Mouse (Mus musculus) liver, embryonic 15.5 days (tissue): Measurements from ENCODE around the gene Dnah8. TPM values are rescaled to one million over a fixed set of nuclear protein-coding genes. Genes with fewer than 3 reads are reported as not detected.
"Not testable (repeated sequence)": the region's sequence is repeated elsewhere in the genome, so short reads cannot be mapped to it uniquely, and the experiment has no call there.

Source experiments
- ATAC-seq: fragments of 200-750 bp; cut with Nextera tagmentation; 2 replicates; pipeline ENCODE4 v1.8.0; 2017; ENCODE audit warnings: moderate number of reproducible peaks, mild to moderate bottlenecking, moderate library complexity; ENCODE audit not compliant: insufficient read depth
- H3K27ac ChIP-seq: fragments of 300-500 bp; sonication (generic); replicated peaks from 2 replicates; pipeline ENCODE4 v1.5.1; 2015; ENCODE audit warnings: mild to moderate bottlenecking, inconsistent platforms
- H3K27me3 ChIP-seq: fragments of 300-500 bp; sonication (generic); 2 replicates; pipeline ENCODE4 v1.6.1; 2015; ENCODE audit warnings: mild to moderate bottlenecking, inconsistent platforms
- H3K36me3 ChIP-seq: fragments of 300-500 bp; sonication (generic); replicated peaks from 2 replicates; pipeline ENCODE4 v1.6.1; 2015; ENCODE audit warnings: moderate library complexity, mild to moderate bottlenecking, inconsistent platforms
- H3K4me1 ChIP-seq: fragments of 300-500 bp; sonication (generic); replicated peaks from 2 replicates; pipeline ENCODE4 v1.6.1; 2015; ENCODE audit warnings: inconsistent platforms
- H3K4me2 ChIP-seq: fragments of 300-500 bp; sonication (generic); 2 replicates; pipeline ENCODE4 v1.6.1; 2015; ENCODE audit warnings: moderate library complexity, mild to moderate bottlenecking, inconsistent platforms
- H3K4me3 ChIP-seq: fragments of 300-500 bp; sonication (generic); replicated peaks from 2 replicates; pipeline ENCODE4 v1.5.1; 2015; ENCODE audit warnings: mild to moderate bottlenecking, inconsistent platforms
- H3K9ac ChIP-seq: fragments of 300-500 bp; sonication (generic); 2 replicates; pipeline ENCODE4 v1.6.1; 2015; ENCODE audit warnings: moderate library complexity, mild to moderate bottlenecking, inconsistent platforms
- H3K9me3 ChIP-seq: fragments of 300-500 bp; sonication (generic); replicated peaks from 2 replicates; pipeline ENCODE4 v1.6.1; 2016; ENCODE audit warnings: inconsistent platforms
- WGBS: fragments of 180-500 bp; shearing (Covaris S2); methylation state at CpG from one replicate; pipeline ENCODE4 v1.1.7; 2015; ENCODE audit warnings: mixed read lengths; ENCODE audit not compliant: insufficient replicate concordance; 5-methylcytosine and 5-hydroxymethylcytosine counted together
- polyA plus RNA-seq: library from polyadenylated mRNA; unstranded; fragments of >200 nt; fragmentation: Nextera tagmentation; extraction: Ambion mirVana; gene quantifications from 2 replicates; pipeline ENCODE4 v1.2.1, GENCODE M21; 2015

Gene Dnah8
- polyA plus RNA-seq: 1.1 and 1.4 TPM in 2 replicates

DNA sequence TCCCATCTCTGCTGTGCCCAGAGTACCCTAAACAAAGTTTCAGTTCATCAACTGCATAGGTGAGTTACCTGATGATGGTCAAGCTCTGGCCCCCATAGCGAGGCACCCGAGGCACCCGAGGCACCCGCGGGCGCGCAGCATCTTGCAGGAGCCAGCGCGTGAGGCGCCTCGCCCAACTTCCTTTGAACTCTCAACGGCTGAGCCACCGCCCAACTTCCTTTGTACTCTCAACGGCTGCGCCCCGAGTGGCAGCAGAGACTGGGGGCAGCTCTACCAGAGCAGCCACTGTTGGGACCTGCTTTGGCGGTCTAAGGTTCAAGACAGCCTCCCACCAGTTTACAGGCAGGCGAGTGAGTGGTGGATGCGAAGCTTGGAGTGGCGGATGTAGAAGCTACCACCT, at the start of gene Dnah8:
Gene Dnah8, plus strand, starts transcription at position 223 of the 400 bp plus-strand sequence.
- not testable (repeated sequence) for H3K27me3 ChIP-seq, H3K4me2 ChIP-seq, H3K4me1 ChIP-seq, H3K36me3 ChIP-seq, H3K9ac ChIP-seq, H3K27ac ChIP-seq, H3K9me3 ChIP-seq, H3K4me3 ChIP-seq
- no CpG with 5 or more reads among the region's 20 CpGs for WGBS
- peak; percentile 49; the same call in 1 of the 2 replicates for ATAC-seq

GRCm38 (mm10) chr17:30574783-30575075, 49.4 kb upstream of the Dnah8 start:
- peak overlapping the region; percentile 95 for H3K4me2 ChIP-seq
- H3K36me3 ChIP-seq: no peaks in the 10 kb centered on the region
- no peak overlapping the region for H3K9ac ChIP-seq
- peak overlapping the region; percentile 74 for H3K4me3 ChIP-seq
- H3K4me1 ChIP-seq: peaks cover 42% of the 10 kb centered on the region
- no peak for ATAC-seq
- 21% methylated on average over 8 of the region's 8 CpGs for WGBS
- H3K27ac ChIP-seq: peak overlapping the region; percentile 81
- no peaks in the 10 kb centered on the region for H3K27me3 ChIP-seq
- no peaks in the 10 kb centered on the region for H3K9me3 ChIP-seq

- no peak for ATAC-seq
- no peaks in the 10 kb centered on the region for H3K9me3 ChIP-seq
- no peaks in the 10 kb centered on the region for H3K36me3 ChIP-seq
- H3K4me2 ChIP-seq: peak overlapping the region; percentile 95
- peak overlapping the region; percentile 75 for H3K9ac ChIP-seq
- peak overlapping the region; percentile 81 for H3K27ac ChIP-seq
- no peaks in the 10 kb centered on the region for H3K27me3 ChIP-seq
- peaks cover 36% of the 10 kb centered on the region for H3K4me1 ChIP-seq
- H3K4me3 ChIP-seq: peak overlapping the region; percentile 74
- WGBS: 3% methylated on average over 35 of the region's 35 CpGs
Observed at GRCm38 (mm10) chr17:30575121-30575904, 48.8 kb upstream of the Dnah8 start.

- WGBS: under 1% methylated on average over 91 of the region's 94 CpGs
- H3K9me3 ChIP-seq: no peaks in the 10 kb centered on the region
- H3K9ac ChIP-seq: peak within 1 kb of the TSS; percentile 75
- H3K4me1 ChIP-seq: peaks cover 29% of the 10 kb centered on the region
- peak within 1 kb of the TSS; percentile 81 for H3K27ac ChIP-seq
- peak within 1 kb of the TSS; percentile 74 for H3K4me3 ChIP-seq
- peak; percentile 88 for ATAC-seq
- H3K36me3 ChIP-seq: no peaks in the 10 kb centered on the region
- no peaks in the 10 kb centered on the region for H3K27me3 ChIP-seq
- H3K4me2 ChIP-seq: peak within 1 kb of the TSS; percentile 95
Observed at GRCm38 (mm10) chr17:30575941-30576773, 48.0 kb upstream of the Dnah8 start, which contains the start of gene Btbd9. TSS of gene Btbd9 (minus strand) at chr17:30576488.

- Histone ChIP-seq H3K4me1 (peaks cover 29% of the 10 kb centered on the region), H3K36me3 (no peaks in the 10 kb centered on the region), H3K27me3 (no peaks in the 10 kb centered on the region), H3K9me3 (no peaks in the 10 kb centered on the region), H3K27ac (no peak overlapping the region), H3K4me2 (peak overlapping the region; percentile 95), H3K4me3 (peak overlapping the region; percentile 74), H3K9ac (peak overlapping the region; percentile 75)
- ATAC-seq: no peak
- WGBS: 54% methylated on average over 12 of the region's 12 CpGs
Observed at GRCm38 (mm10) chr17:30576946-30577345, 47.2 kb upstream of the Dnah8 start.

- 49% methylated on average over 1 of the region's 1 CpGs for WGBS
- H3K4me3 ChIP-seq: no peak overlapping the region
- ATAC-seq: no peak
- no peaks in the 10 kb centered on the region for H3K36me3 ChIP-seq
- peaks cover 9% of the 10 kb centered on the region for H3K4me1 ChIP-seq
- H3K27me3 ChIP-seq: no peaks in the 10 kb centered on the region
- H3K9ac ChIP-seq: no peak overlapping the region
- H3K27ac ChIP-seq: no peak overlapping the region
- no peak overlapping the region for H3K4me2 ChIP-seq
- no peaks in the 10 kb centered on the region for H3K9me3 ChIP-seq
Observed at GRCm38 (mm10) chr17:30580781-30581180, 43.4 kb upstream of the Dnah8 start.

- Histone ChIP-seq H3K4me1 (peaks cover 9% of the 10 kb centered on the region), H3K9ac (no peak overlapping the region), H3K27ac (no peak overlapping the region), H3K4me2 (no peak overlapping the region), H3K9me3 (no peaks in the 10 kb centered on the region), H3K4me3 (no peak overlapping the region), H3K36me3 (no peaks in the 10 kb centered on the region), H3K27me3 (no peaks in the 10 kb centered on the region)
- WGBS: 81% methylated on average over 6 of the region's 6 CpGs
- ATAC-seq: no peak
Observed at GRCm38 (mm10) chr17:30581201-30581600, 43.0 kb upstream of the Dnah8 start.

GRCm38 (mm10) chr17:30582313-30582712, 41.8 kb upstream of the Dnah8 start:
- ATAC-seq: no peak
- no peak overlapping the region for H3K4me2 ChIP-seq
- no peak overlapping the region for H3K9ac ChIP-seq
- WGBS: 62% methylated on average over 3 of the region's 3 CpGs
- H3K27me3 ChIP-seq: no peaks in the 10 kb centered on the region
- H3K36me3 ChIP-seq: no peaks in the 10 kb centered on the region
- no peaks in the 10 kb centered on the region for H3K9me3 ChIP-seq
- no peak overlapping the region for H3K27ac ChIP-seq
- no peak overlapping the region for H3K4me3 ChIP-seq
- no peaks in the 10 kb centered on the region; the same call in 1 of the 2 replicates for H3K4me1 ChIP-seq

DNA sequence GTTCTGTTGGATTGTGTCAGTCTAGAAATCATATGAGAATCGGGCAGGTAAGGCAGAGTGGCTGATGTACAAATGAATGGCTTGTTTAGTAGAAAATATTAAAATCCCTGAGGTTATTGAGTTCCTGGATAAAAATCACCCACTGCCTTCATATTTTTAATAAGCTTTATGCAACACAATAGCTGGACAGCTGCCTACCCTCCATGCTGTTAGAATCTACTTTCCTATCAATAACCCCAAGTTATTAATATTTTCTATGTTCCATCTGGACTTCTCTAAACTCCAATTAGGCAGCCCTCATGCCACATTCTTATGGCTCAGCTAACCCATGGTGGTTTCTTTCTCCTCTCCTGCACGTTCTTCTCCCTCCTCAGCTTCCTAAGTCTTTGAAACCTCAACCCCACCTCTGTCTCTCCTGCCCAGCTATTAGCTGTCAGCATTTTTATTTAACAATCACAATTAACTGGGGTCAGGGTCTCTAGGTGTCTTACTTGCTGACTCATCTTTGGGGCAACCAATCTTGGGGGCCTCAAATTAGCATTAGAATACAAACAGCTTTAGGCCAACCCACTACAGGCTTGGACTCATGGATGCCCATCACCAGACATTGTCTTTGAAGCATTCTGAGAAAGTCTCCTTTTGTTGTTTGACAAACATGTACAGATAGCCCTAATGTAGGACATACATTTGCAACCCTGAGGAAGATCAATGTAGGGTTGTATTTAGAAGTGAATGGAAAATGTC, 40.7 kb upstream of the Dnah8 start:
- Histone ChIP-seq H3K36me3 (no peaks in the 10 kb centered on the region), H3K9ac (no peak overlapping the region), H3K9me3 (no peaks in the 10 kb centered on the region), H3K4me2 (no peak overlapping the region), H3K4me1 (no peaks in the 10 kb centered on the region), H3K27me3 (no peaks in the 10 kb centered on the region), H3K4me3 (no peak overlapping the region), H3K27ac (no peak overlapping the region)
- 57% methylated on average over 2 of the region's 2 CpGs for WGBS
- ATAC-seq: no peak

GRCm38 (mm10) chr17:30590417-30591198, 33.5 kb upstream of the Dnah8 start:
- H3K4me1 ChIP-seq: no peaks in the 10 kb centered on the region
- H3K9me3 ChIP-seq: no peaks in the 10 kb centered on the region
- no peak overlapping the region for H3K4me2 ChIP-seq
- H3K36me3 ChIP-seq: peaks cover 40% of the 10 kb centered on the region
- WGBS: 63% methylated on average over 17 of the region's 17 CpGs
- H3K27ac ChIP-seq: no peak overlapping the region
- no peaks in the 10 kb centered on the region for H3K27me3 ChIP-seq
- no peak for ATAC-seq
- H3K4me3 ChIP-seq: no peak overlapping the region
- H3K9ac ChIP-seq: no peak overlapping the region
